Mouse (Mus musculus) heart, adult 8-10 months (tissue): ENCODE data around the gene Klri1. TPM values are rescaled to one million over a fixed set of nuclear protein-coding genes. Genes with fewer than 3 reads are reported as not detected.
A peak's percentile ranks its signal among the peaks of the same experiment; 100 is the strongest.
"Not testable (repeated sequence)": the region's sequence is repeated elsewhere in the genome, so short reads cannot be mapped to it uniquely, and the experiment has no call there.

ENCODE experiments used
- DNase-seq: peaks from one replicate; pipeline ENCODE4 v3.0.0; 2022; ENCODE audit warnings: low spot score
- microRNA-seq: library from miRNA; unstranded; fragments of <30 nt; microRNA quantifications from one replicate; pipeline ENCODE4 v1.2.0, GENCODE M21; 2022
- total RNA-seq, 4 experiments: library from RNA; stranded (reverse); gene quantifications; 2 replicates each; pipeline ENCODE4 v1.2.4; 2022

Klri1 gene
- total RNA-seq: not detected

DNA sequence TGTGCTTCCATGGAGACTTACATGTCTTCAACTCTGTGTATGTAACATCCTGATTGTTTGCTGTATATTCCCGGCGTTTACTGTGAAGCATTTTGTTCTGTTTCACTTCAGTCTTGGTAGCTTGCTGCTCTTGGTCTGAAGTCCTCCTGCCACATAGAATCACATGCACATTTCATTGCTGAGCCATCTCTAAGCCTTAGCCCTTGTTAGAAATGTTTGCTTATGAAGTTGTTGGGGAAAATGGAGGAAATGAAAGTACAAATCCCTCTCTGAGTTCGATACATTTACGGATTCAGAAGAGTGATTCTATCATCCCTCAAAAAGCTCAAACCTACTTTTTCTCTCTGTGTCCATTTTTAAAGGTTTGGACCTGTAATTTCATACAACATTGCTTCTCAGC lies at the start of gene Klri1:
TSS of gene Klri1 (minus strand) at position 101 of the 400 bp plus-strand sequence.
- no peak for DNase-seq

DNA sequence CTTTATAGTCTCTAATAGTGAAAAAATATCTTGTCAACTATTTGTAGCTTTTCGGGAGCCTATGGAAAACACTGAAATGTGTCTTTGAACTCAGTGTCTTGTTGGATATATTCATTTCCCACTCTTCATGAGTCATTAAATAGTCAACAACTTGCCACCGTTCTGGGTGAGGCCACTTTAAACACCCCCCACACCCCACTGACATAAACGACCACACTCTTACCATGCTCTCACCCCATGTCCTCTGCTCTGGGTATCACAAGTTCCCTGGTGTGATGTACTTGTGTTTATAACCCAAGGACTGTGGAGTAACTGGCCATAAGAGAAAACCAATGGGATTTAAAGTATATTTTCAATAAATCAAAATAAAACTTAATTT lies 30.7 kb upstream of the Klri1 start:
- no peak for DNase-seq

DNA sequence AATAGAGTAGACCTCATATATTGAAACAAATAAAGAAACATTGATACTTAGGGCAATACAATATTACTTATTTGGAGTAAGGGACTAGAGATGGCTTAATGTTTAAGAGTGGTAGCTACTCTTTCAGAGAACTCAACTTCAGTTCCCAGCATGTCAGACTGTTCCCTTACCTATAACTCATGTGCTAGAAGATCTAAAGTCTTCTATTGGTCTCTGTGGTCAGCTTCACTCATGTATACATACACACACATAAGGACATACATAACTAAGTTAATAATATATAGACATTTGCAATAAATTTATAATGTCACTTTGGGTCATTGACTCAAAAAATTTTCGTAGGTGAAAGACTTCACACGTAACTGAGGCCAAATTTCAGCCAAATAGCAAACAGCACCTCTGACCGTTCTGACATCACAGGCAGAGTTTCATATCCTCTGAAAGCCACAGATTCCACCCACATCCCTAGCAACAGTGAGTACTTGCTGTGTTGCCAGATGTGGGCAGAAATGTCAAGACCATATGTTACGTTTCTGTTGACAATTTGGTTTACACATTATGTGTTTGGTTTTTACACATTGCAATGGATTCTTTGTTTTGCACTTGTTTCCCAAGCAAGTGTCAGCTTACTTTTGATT lies 30.2 kb upstream of the Klri1 start:
- DNase-seq: peak; percentile 0

DNA sequence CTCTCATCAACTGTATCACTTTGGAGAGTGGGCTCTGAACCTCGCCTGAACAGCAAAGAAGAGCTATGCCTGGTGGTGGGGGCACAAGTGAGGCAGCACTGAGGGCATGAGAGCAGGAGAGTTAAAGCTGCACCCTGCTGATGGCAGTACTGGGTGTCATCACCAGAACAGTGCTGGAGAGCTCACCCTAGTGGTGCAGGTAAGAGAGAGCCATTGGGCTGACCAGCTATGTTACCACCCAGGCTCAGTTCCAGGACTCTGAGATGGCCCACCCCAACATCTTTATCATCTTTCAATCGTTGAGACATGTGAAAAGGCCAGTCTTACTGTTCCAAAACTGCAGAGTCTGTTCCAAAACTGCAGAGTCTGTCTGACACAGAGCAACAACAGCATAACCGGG lies 29.2 kb upstream of the Klri1 start:
- DNase-seq: no peak

DNA sequence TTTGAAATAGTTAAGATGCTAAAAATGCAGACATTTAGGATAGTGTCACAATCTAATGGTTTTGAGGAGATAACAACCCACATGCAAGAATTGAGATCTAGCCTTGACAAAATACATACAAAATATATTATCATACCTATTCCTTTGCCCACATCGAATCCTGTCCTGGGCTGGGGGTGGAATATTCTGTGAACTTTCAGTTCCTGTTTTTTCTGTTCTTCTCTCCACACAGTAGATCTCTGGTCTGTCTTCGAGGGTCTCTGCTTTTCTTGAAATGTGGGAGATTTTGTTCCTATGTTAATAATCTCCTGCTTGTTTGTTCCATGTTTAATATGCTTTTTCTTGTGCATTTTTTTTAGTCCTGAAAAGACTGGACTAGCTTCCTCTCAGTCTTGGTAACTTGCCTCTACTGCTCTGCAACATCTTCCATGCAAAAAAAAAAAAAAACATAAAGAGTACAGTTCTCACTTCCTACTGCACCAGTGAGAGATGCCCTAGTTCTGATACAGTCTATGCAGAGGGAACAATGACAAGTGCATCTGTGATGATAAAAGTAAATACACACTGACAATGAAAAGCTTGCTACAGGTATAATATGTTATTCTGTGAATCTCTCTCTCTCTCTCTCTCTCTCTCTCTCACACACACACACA lies 23.3 kb upstream of the Klri1 start, which contains the start of gene Klri2:
TSS of gene Klri2 (minus strand) at position 416 of the 653 bp plus-strand sequence.
- DNase-seq: no peak

DNA sequence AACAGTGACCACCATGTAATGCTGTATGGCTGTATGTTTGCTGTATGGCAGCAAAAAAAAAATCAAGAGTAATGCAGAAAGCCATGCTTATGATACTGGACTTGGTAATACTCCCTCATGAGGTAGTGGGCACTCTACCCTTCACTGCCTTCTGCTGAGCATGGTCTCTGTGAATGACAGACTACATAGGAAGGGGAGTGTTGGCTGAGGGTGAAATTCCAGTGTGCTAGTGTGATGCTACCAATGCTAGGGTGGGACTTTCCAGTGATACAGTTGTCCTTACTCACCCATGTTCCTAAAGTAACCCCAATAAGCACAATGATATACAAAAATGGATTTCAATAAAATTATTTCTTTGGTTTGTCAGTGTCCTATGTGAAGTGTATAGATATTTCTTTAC lies 19.5 kb upstream of the Klri1 start:
- no peak for DNase-seq

DNA sequence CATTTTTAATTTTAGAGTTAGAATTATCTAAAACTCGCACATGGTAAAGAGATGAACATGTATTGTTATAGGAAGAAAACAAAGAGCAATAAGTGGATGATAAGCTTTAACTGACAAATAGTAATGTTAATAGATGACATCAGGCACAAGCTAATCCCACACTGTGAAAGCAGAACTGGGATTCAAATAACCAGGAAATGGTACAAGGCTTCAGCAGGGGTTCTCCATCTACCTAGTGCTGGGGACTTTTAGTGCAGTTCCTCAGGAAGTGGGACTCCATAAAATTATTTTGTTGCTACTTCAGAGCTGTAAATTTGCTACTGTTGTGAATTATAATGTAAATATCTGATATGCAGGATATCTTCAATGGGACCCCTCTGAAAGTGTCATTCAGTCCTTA lies 10.3 kb upstream of the Klri1 start:
- DNase-seq: no peak

DNA sequence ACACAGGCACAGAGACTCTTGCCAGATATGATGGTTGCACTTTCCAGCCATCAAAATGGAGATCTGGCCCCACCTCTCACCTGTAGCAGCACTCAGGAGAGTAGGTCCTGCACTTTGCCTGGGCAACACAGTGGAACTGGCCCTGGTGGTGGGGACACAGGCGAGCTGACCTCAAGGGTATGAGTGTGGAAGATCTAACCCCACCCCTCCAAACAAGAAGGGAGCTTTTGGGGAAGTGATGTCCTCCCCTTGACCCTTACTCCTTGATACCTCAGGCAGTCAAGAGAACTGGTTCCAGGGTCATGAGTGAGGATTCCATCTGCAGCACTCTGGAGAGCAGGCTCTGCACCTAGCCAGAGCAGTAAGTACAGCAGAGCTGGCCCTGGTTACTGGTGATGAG lies 4.5 kb upstream of the Klri1 start:
- no peak for DNase-seq

DNA sequence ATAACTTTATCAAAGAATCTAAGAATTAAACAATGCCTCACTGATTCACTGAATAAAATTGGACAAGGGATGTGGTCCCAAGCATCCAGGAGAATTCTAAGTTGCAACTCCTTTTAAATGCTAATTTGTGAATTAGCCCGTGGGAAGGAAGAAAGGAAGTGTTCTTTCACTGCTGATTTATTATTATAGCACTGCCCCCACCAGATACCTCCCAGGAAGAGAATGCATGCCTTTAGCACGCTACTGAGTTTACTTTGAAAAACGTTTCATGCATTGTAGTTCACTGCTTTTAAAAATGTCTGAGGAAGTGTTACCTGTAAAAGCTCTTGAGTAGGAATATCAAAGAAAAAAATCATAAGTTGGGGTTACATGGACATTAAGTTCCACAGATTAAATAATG lies 3.6 kb upstream of the Klri1 start:
- no peak for DNase-seq

DNA sequence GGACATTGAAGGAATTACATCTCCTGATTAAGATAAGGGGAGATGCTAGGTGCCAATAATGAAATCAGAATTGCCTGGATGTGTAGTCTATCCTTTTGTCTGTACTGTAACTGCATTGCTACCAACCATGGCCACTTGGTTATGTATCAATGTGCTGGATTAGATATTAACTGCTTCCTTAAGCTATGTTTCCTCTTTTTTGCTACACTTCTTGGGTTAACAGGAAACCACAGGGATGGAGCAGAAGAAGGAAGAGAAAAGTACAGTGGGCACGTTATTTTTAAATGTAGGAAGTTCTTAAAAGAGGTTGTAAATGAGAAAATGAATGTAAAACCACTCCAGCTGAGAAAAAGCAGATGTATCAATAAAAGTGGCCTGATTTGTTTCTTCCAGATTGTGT lies 3.4 kb downstream of the Klri1 start:
- peak; percentile 12 for DNase-seq

DNA sequence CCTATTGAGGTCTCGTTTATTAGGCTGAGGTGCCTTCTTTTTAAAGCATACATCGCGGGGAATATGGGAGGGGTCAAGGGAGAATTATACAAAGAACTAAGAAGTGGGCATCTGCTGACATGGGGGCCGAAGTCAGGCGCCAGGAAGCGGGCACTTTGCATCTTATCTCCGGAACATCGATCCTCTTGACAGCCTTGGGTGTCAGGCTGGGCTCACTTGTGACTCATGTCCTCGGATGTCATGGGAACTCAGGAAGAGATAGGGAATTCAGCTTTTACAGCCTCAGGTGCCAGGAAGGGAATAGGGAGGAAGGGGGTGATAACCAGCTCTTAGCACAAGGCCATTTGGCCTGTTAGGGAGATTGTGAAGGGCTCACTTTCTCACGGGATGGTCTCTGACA lies 25.5 kb downstream of the Klri1 start:
- not testable (repeated sequence) for DNase-seq

DNA sequence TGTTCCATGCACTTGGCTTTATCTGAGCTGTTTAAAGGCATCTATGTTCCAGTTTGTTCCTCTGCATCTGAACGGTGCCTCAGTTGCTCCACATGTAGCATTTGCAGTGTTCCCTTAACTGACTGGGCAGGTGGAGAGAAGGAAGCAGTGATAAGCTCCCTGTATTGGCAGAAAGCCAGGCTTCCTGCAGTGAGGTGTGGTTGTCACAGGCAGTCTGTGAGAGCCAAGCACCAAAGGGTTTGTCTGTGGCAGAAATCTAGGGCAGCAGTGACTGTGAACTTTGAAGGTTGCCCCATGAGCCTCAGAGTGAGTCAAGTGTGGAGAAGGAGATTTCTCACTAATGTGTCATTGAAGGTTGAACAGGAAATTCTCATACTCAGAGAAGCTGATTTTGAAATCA lies 36.6 kb downstream of the Klri1 start:
- DNase-seq: no peak

DNA sequence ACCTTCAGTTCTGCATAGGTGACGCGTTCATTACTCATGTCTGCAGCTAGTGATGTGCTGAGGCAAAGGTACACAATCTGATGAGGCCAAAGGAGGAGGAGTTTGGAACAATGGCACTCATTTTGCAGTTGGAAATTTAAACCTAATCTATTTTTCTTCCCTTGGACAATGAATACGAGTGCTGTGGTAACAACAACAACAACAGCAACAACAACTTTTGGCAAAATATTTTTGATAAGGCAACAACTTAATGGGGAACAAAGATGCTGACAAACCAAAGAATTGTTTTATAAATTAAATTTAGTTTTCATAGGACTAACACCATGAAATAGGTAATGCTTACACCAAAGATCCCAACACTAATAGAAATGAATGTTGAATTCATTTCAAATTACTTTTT lies 38.1 kb downstream of the Klri1 start, which contains the start of gene Klrc1:
TSS of gene Klrc1 (minus strand) at position 101 of the 400 bp plus-strand sequence.
- no peak for DNase-seq

DNA sequence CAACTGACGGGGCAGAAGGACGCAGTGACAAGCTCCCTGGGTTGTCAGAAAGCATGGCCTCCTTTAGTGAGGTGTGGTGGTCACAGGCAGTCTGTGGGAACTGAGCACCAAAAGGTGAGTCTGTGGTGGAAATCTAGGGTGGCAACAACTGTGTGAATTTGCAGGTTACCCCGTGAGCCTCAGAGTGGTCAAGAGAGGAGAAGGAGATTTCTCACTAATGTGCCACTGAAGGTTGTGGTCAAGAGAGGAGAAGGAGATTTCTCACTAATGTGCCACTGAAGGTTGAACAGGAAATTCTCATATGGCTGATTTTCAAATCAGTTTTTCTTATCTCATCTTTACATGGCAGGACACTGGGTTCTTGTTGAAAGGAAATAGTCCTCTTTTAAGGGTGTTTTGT lies 55.6 kb downstream of the Klri1 start:
- not testable (repeated sequence) for DNase-seq

DNA sequence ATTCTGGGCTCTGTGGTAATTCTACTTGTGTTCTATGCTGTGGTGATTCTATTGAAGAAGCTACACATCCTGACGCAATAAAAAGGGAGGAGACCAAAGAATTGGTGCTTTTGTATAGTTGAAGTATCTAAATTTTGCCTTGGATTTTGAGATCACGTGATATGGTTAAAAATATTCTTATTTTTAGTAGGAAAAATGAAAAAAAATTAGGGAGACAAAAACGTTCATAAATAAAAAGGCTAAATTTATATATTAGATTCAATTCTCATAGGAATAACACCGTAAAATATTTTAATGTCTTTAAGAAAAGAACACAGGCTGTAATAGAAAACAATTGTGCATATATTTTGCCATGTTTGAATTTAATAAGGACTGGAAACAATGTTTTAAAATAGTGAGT lies 56.3 kb downstream of the Klri1 start, which contains the start of gene Klrc2:
TSS of gene Klrc2 (minus strand) at position 101 of the 400 bp plus-strand sequence.
- DNase-seq: not testable (repeated sequence)

Small RNAs within 50 kb of the gene (microRNA-seq; reads per million reads assigned to microRNA genes)
- not detected for gene Mir680-1

Other genes starting within 250 kb of the Klri1 start
- under 1 TPM in 2 of 4 experiments, not detected in 2; 0.20 to 0.31 TPM for gene Olr1, start 210.0 kb downstream of the Klri1 start, total RNA-seq
- gene Tmem52b, start 204.6 kb downstream of the Klri1 start, total RNA-seq: not detected
- gene Gabarapl1, start 184.0 kb downstream of the Klri1 start, total RNA-seq: 100 to 1,000 TPM; 118 to 204 (median 178) TPM
- not detected for gene Klre1, start 139.2 kb downstream of the Klri1 start, total RNA-seq
- gene Klrd1, start 125.3 kb downstream of the Klri1 start, total RNA-seq: under 1 TPM in 1 of 4 experiments, not detected in 3; 0.35 TPM
- gene Klrk1, start 93.3 kb downstream of the Klri1 start, total RNA-seq: under 1 TPM in 2 of 4 experiments, not detected in 2; 0.27 to 0.34 TPM
- not detected for gene Klrc3, start 73.8 kb downstream of the Klri1 start, total RNA-seq
- gene Klrc2, start 56.4 kb downstream of the Klri1 start, total RNA-seq: not detected
- under 1 TPM in 1 of 4 experiments, not detected in 3; 0.22 TPM for gene Klrc1, start 38.2 kb downstream of the Klri1 start, total RNA-seq
- gene Klri2, start 23.4 kb upstream of the Klri1 start, total RNA-seq: not detected
- gene Gm156, start 67.1 kb upstream of the Klri1 start, total RNA-seq: not detected
- not detected for gene Gm17631, start 145.5 kb upstream of the Klri1 start, total RNA-seq
- gene Klra17, start 159.5 kb upstream of the Klri1 start, total RNA-seq: not detected
- gene Klra5, start 200.5 kb upstream of the Klri1 start, total RNA-seq: not detected